Mouse (Mus musculus) lung, postnatal 14 days (tissue): ENCODE data around the gene Abr.

Source experiments
- DNase-seq: peaks from one replicate; pipeline ENCODE4 v3.0.0; 2021

Abr gene

GRCm38 (mm10) chr11:76623206-76623961 lies 1.3 kb upstream of the Abr start:
- DNase-seq, result peak; percentile 71

GRCm38 (mm10) chr11:76622566-76623205 lies 572 bp upstream of the Abr start:
- peak; percentile 22 for DNase-seq

GRCm38 (mm10) chr11:76618134-76618533 lies 4.0 kb downstream of the Abr start:
- no peak for DNase-seq

- no peak for DNase-seq
Observed at GRCm38 (mm10) chr11:76614246-76614645, 7.9 kb downstream of the Abr start.

DNA sequence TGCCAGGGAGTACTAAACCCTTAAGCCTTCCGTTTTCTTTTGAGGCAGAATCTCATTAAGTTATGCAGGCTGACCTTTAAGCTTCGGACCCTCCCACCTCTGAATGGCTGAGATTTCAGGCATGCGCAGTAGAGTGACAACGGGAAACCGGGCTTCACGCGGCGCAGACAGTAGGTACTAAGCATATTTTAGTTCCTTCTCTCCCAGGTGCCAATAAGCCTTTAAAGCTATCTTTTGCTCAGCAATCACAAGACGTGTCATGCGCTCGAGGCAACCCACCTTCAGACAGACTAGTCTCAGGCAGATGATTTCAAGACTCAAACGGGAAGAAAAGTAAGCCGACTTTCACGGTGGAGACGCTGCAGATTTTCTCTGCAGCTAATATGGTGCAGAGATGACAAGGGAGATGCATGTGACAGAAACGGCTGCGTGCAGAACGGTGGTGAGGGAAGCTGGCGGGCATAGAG lies 9.4 kb downstream of the Abr start:
- peak; percentile 45 for DNase-seq

DNA sequence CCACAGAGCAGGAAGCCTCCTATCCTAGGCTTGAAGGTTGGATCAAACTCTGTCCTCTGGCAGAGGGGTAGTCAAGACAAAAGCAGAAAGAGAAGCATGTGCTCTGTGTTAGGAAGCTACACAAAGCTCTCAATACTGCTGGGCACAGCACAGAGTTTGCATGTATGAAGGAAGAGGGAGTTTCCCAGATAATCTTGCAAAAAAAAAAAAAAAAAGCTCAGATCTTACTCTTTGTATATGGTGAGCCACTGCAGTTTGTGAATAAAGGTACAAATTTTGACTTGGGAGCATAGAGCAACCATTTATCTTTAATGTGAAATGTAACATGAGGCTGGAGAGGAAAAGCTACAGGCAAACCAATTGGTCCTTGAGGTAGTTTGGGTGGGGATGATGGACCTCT lies 11.2 kb downstream of the Abr start:
- DNase-seq, result no peak

- no peak for DNase-seq
Observed at GRCm38 (mm10) chr11:76606521-76606920, 15.6 kb downstream of the Abr start.

DNA sequence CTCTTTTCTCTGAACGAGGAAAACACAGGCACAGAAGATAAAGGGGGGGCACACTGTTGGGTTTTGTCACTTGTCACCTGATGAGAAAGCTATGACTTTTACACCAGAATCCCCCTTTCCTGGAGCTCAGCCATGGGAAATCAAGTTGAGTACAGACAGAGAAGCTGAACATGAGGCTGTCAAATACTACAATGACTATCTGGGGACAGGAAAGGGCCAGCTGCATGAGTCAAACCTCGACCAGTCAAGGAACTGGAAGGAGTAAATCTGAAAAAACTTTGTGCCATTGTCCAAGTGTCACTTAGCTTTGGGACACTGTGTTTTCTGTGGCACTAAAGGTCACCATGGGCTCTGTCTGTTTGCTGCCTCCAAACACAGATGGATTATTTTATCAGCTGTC lies 22.9 kb downstream of the Abr start:
- no peak for DNase-seq

GRCm38 (mm10) chr11:76598757-76599156 lies 23.4 kb downstream of the Abr start:
- no peak for DNase-seq

DNA sequence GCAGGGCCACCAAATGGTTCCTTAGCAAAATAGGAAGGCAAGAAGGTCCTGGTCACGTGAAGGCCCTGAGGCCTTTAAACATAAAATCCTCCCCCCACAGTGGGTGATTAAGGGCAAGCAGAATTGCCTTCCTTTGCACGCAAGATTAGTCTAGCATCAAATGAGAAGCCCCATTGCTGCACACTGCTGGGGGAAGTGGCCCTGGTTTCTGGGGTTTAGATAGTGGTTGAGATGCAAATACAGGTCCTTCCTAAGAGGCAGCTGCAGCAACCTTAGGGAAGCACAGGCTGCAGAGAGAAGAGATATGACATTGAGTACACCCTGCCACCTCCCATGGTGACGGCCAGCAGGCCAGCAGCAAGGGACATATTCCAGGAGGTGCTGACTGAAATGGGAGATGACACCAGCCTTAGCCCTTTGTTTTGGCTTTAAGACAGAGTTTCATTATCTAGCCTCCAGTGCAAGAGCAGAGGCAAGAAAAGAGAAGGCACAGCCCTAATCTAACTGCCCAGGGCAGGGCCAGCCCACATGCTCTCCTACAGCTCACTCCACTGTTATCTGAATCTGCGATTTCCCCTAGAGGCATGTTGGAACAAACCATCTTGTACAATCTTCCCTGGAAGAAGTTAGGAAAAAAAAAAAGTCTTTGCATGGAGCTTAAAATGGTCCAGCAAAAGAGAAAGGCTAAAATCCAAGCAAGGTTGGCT lies 28.3 kb downstream of the Abr start:
- DNase-seq, result no peak

GRCm38 (mm10) chr11:76589746-76590145 lies 32.4 kb downstream of the Abr start:
- no peak for DNase-seq

- DNase-seq, result peak; percentile 8
Observed at GRCm38 (mm10) chr11:76588632-76589485, 33.3 kb downstream of the Abr start.

GRCm38 (mm10) chr11:76588032-76588431 lies 34.1 kb downstream of the Abr start:
- peak; percentile 17 for DNase-seq

- no peak for DNase-seq
Observed at GRCm38 (mm10) chr11:76587333-76587732, 34.8 kb downstream of the Abr start.

DNA sequence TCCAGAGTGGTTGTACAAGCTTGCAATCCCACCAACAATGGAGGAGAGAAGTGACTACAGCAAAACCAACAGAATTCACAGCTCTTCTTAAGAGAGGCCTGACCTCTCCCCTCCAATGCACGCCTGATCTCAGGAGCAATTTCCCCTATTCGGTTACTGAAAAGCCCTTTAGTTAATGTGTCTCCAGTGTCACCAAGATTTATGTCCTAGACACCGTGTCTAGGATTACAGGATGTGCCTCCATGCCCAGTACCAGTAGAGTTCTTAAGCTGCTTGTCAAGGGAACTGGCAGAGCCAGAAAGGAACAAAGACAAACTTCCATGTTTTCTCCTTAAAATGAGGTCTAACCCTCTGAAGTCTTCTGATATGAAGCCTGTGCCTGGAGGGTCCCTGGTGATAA lies 36.0 kb downstream of the Abr start:
- DNase-seq, result no peak

GRCm38 (mm10) chr11:76577588-76578257 lies 44.4 kb downstream of the Abr start:
- peak; percentile 93 for DNase-seq

- DNase-seq, result no peak
Observed at GRCm38 (mm10) chr11:76572820-76573385, 49.2 kb downstream of the Abr start.

- no peak for DNase-seq
Observed at GRCm38 (mm10) chr11:76571613-76571929, 50.5 kb downstream of the Abr start.

GRCm38 (mm10) chr11:76570741-76571612 lies 51.1 kb downstream of the Abr start:
- DNase-seq, result no peak

DNA sequence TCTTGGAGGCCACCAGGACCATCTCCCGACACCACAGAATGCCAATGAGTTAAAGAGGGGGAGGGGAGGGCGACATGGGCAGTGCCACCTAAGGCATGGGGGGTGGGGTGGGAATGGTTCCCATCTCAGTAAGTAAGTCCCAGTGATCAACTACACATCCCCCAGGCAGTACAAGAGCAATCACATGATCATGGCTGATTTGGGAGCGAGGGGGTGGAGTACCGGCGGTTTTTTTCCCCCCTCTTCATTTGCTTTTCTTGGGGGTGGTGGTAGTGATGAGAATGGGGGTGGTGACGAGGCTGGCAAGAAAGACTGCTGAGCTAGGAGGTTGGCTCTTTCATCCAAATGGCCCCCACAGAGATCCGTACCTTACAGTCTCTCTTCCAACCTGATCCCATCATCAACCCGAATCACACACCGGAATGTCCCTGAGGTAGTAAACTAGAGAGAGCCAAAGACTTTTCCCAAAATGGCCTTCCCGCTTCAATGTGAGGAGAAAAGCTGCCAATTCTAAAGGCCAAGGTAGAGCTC lies 51.8 kb downstream of the Abr start:
- no peak for DNase-seq

DNA sequence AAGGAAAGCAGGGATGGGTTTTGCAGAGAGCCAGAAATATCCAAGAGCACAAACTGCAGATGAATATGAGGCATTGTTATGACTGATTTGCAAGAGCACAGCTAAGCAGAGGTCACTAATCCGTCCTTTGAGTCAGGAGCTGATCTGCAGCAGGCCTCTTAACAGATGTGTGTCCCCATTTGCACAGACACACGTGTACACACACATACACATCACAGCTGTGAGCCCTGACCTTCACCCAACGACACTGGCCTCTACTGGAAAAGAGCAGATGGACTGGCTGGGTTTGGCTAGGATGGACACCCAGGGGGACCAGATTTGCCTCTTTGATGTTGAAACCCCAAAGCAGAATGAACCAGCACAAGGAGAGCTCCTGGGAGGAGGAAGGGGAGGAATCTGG lies 52.7 kb downstream of the Abr start:
- DNase-seq, result no peak
